Mouse (Mus musculus): ENCODE results near the gene Ccdc3.

The Ccdc3 gene

GRCm38 (mm10) chr2:5161002-5161745 is 23.6 kb downstream of the Ccdc3 start:
- no peak for DNase-seq (ENCODE audit: low spot score)

DNA sequence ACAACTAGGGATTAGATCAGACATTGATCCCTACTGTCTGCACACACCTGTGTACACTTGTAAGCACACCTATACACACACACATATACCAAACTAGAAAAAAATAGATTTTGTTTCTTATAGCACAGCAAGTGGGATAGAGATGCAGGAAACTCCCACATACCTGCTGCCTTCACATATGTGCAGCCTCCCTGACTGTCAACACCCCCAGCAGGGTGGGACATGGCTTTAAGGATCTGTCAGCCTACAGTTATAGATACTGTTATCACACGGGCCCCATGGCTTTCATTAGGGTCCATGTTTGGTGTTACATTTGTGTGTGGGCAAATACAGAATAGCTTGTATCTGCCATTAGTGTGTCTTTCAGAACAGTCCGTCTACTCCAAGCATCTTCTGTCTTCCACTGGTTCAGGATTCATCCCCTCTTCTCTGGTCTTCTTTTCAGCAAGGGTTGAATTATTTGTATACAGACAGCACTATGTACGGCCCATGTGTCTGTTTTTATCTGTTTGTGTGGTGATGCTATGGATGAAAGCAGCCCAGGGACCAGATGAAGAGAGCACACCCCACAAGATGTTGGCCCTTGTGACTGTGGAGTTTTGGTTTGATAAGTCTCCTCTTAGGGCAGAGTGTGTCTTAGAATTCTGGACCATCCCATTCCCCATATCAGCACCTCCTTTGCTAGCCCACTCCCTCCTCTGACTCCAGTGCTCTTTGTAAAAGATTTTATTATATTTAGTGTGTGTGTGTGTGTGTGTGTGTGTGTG is 24.5 kb downstream of the Ccdc3 start:
- DNase-seq (ENCODE audit: low spot score), result no peak

DNA sequence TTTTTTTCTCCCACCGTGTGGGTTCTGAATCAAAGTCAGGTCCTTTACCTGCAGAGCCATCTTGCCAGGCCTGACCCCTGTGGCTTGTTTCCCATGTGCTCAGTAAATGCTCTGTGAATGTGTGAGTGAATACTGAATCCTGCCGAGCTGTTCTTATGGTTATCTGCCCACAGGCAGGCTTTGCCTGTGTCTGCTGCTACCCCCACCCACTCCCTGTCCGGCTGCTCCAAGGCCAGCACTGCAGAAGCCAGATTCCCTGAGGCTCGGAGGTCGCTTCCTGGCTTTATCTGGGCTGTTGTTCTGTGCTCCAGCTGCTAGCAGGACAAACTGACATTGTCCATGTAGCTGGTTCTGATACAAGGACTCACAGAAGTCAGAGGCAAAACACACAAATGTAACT is 25.2 kb downstream of the Ccdc3 start:
- no peak for DNase-seq (ENCODE audit: low spot score)

DNA sequence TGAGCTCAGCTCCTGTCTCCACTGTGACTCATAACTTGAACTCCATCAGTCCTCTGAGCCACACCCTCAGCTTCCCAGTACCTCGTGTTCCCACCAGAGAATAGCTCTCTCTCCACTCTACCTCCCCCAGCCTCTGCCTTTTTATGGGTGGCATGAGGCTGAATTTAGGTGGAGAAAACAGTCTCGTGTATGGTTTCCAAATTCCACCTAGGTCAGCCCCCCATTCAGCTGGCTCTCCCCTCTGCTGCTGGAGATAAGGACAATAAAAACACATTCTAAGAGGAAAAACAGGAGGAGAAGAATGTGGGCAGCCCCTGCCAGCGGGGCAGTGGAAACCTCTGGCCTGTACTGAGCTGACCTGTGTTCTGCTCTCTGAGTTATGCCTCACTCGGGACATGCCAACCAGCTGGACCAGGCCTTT is 28.4 kb downstream of the Ccdc3 start:
- no peak for DNase-seq (ENCODE audit: low spot score)

DNA sequence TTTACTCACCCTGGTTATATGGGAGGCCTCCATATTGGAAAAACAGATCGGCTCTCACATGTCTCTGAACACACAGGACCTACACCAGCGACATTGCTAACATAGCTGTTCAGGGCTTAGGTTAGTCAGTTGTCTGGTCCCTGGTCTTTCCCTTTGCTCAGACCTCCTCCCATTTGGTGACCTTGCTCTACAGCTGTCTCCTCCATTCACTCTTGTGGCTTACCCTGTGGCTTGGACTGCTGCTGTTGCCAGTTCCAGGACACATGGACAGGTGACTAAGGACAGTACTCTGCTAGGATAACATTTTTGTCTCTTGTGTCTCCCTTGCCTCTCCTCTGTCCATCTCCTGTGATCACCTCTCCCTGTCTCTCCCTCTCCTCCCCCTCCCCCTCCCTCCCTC is 29.2 kb downstream of the Ccdc3 start:
- DNase-seq (ENCODE audit: low spot score), result no peak

DNA sequence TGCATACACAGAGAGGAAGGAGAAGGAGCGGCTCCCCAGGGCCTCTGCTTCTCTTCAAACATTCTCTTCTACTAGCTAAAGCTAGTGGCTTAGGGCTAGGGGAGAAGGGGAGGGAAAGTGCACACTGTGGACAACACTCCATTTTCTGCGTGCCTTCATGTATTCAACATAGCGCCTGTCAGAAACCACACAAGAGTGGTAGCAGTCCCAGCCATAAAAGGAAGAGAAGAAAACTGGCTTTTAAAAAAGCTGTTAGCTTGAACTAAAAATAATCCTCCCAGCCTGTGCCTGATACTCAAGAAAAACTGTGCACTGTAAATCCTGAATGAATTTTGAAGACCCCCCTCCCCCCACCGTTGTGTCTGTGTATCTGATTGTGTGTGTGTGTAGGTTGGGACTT is 33.2 kb downstream of the Ccdc3 start:
- DNase-seq (ENCODE audit: low spot score), result no peak

DNA sequence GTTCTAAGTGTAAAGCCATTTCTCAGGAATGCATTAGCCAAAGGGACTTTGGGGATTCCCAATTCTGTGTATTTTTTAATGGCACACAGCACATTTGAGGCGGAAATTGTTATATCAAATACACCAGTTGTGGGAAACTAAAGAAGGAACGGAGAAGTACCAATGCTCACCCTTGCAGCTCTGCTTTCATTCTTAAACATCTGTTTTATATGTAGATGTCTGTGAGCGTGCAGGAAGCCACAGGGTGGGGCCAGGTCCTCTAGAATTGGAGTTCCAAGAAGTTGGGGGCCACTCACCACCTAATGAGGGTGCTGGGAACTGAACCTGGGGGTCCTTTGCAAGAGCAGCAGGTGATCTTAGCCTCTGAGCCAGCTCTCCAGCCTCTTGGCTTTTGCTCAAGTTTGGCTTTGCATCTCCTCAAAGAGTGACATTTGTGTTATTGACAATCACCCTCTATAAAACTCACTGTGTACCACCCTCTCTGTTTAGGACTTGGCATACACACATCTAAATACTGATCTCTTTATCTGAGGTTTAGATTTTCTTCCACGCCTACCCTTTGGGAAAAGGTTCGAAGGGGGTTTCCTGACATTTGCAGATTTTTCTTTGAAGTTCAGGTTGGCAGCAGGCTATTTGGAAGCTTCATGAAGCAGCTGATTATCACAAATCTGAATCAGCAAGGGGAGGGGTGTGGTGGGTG is 33.9 kb downstream of the Ccdc3 start:
- DNase-seq (ENCODE audit: low spot score), result no peak

GRCm38 (mm10) chr2:5172773-5173172 is 35.2 kb downstream of the Ccdc3 start:
- no peak for DNase-seq (ENCODE audit: low spot score)

GRCm38 (mm10) chr2:5174716-5175115 is 37.1 kb downstream of the Ccdc3 start:
- no peak for DNase-seq (ENCODE audit: low spot score)

GRCm38 (mm10) chr2:5181462-5182443 is 44.2 kb downstream of the Ccdc3 start:
- DNase-seq (ENCODE audit: low spot score), result no peak

DNA sequence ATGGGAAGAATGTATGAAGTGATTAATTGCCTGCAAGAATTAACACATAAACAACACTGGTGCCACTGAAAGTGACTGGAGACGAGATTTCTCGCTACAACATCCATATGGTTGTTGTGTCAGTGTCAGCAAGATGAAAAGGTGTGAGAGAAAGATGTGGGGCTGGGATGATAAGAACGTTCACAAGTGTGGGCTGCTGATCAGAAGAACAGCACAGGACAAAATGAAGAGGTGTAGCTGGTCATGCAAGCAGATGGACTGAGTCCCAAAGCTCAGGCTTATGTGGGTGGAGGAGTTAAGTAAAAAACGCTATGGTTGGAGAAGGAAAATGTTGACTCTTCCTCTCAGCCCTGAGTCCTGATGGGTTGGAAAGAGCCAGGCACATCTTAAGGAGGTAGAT is 46.6 kb downstream of the Ccdc3 start:
- DNase-seq (ENCODE audit: low spot score), result no peak

GRCm38 (mm10) chr2:5185631-5186030 is 48.1 kb downstream of the Ccdc3 start:
- DNase-seq (ENCODE audit: low spot score), result no peak

- no peak for DNase-seq (ENCODE audit: low spot score)
Measured at GRCm38 (mm10) chr2:5192156-5192555, 54.6 kb downstream of the Ccdc3 start.

- no peak for DNase-seq (ENCODE audit: low spot score)
Measured at GRCm38 (mm10) chr2:5193071-5193470, 55.5 kb downstream of the Ccdc3 start.

DNA sequence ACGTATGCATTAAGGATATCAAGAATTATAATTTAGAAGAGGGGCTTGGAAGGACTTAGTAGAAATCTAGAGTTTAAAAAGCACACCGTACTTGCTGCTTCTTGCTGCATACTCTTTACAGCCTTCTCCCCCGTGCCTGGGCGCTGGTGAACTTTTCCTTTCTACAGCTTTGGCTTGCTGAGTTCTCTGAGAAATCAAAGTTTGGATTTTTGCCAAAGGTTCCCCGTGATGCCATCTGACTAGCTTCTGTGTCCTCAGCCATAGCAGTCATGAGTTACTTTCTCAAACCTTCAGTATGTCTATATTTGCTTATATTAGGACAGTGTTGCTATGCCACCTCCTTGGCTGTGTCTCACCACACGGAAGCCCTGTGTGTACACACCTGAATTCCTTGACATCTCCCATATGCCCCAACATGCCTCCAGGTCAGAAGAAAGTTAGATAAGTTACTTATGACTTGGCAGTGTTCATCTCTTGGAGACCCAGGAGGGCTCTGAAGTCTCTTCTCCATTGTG is 57.2 kb downstream of the Ccdc3 start:
- DNase-seq (ENCODE audit: low spot score), result no peak

DNA sequence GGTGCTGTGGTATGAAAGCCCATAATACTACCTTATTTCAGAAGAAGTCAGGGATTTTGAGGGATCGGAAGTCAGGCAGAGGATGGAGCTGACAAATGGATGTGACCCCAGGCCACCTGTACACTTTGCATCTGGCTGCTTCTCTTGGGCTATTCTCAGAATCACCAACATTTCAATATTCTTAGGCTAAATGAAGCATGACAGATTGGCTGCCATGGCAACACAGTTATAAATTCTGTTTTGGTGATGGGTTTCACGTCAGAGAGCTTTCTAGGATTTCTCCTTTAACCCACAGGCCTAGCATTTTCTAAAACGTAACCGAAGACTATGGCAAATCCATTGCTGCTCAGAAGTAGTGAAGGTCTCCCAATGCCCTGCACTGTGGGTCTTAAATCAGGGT is 59.9 kb downstream of the Ccdc3 start:
- no peak for DNase-seq (ENCODE audit: low spot score)

GRCm38 (mm10) chr2:5199289-5199688 is 61.7 kb downstream of the Ccdc3 start:
- no peak for DNase-seq (ENCODE audit: low spot score)

- no peak for DNase-seq (ENCODE audit: low spot score)
Measured at GRCm38 (mm10) chr2:5200817-5201364, 63.3 kb downstream of the Ccdc3 start.

- no peak for DNase-seq (ENCODE audit: low spot score)
Measured at GRCm38 (mm10) chr2:5203146-5203545, 65.6 kb downstream of the Ccdc3 start.

DNA sequence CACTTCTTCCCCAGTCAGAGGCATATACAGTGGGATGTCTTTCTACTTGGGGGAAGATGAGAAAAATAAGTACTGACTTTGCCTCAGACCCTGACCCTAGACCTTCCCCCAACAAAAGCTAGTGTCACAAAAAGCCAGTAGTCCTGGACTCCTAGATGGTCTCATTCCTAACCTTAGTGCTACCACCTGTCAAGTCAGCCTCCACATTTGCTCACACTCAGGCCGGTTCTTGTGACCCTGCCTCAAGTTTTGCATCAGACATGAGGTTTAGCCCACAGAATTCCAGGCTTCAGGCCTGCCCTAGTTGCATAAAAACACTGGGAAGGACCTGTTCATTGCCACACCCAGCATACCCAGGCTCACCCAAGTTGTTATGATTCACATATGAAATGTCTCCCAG is 67.4 kb downstream of the Ccdc3 start:
- DNase-seq (ENCODE audit: low spot score), result no peak

- no peak for DNase-seq (ENCODE audit: low spot score)
Measured at GRCm38 (mm10) chr2:5206651-5207050, 69.1 kb downstream of the Ccdc3 start.
